ENCODE assay signal across 8 mouse cellular contexts in the genomic region with DNA sequence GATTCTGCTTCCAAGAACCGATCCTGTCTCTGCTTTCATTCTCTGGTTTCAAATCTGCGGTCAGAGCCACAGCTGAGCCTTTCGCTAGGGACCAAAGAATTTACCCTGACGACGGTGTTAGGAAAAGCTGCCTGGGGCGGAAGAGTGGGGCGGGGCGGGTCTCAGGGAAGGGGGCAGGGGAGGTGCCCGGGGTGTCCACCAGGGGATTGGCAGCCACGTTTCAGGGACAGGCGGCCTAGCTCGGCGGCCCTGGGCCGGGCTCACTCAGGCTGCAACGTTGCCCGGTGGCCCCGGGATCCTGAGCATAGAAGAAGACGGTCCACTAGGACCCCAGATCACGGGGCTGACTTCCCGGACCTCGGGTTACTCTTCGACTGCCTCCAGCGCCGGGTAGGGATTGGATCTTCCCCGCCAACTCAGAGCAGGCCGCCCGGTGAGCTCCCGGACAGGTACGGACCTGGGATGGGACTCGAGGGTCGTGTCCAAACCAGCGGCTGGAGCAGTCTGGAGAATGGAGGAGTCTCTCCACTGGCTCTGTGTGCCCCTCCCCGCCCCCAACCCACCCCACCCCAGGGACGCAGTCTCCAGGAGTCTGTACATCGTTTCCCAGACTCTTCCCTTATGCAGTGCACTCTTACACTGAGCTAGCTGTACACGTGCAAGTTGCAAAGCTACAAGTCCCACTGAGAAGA. TPM values are rescaled to one million over a fixed set of nuclear protein-coding genes. Genes with fewer than 3 reads are reported as not detected.
DNase-seq lines count a peak whose midpoint lies in the region; ATAC-seq and TF ChIP-seq lines count a peak whose summit lies in the region.

TSS of gene Fbxo17 (plus strand) at position 215 of the 692 bp plus-strand sequence.

- H3K27me3 ChIP-seq in forebrain, embryonic 10.5 days (ENCODE audit: poor library complexity, severe bottlenecking): peaks cover 14% of the 10 kb centered on the region
- H3K27me3 ChIP-seq in limb, embryonic 12.5 days: no peaks in the 10 kb centered on the region
- peaks cover 7% of the 10 kb centered on the region; the same call in 1 of the 2 replicates for H3K27me3 ChIP-seq in midbrain, embryonic 12.5 days
- no peaks in the 10 kb centered on the region for H3K27me3 ChIP-seq in stomach, postnatal 0 days (ENCODE audit: control insufficient read depth, insufficient read depth, low read length)

- no peaks in the 10 kb centered on the region for H3K36me3 ChIP-seq in forebrain, embryonic 10.5 days (replicated peaks)
- no peaks in the 10 kb centered on the region for H3K36me3 ChIP-seq in limb, embryonic 12.5 days
- no peaks in the 10 kb centered on the region for H3K36me3 ChIP-seq in midbrain, embryonic 12.5 days
- H3K36me3 ChIP-seq in stomach, postnatal 0 days (ENCODE audit: control insufficient read depth, insufficient read depth, low read length): no peaks in the 10 kb centered on the region

- DNase-seq in ES-CJ7 (ENCODE audit: low read depth, low spot score): peak; percentile 35
- peak in 1 of 2 experiments; percentile 54 for DNase-seq in adrenal gland, postnatal 4 days (ENCODE audit: low spot score in 2 of 2)
- peak; percentile 75 for DNase-seq in forebrain, embryonic 10.5 days (ENCODE audit: extremely low spot score, low spot score)
- DNase-seq in heart, postnatal 10 days: peak; percentile 54 to 66
- DNase-seq in stomach, postnatal 0 days (ENCODE audit: low spot score): peak; percentile 76
- no peak for DNase-seq in c-Kit-positive CD71-positive TER-119-positive erythroid progenitor cells, embryonic 14.5 days (ENCODE audit: low spot score)

- peak within 1 kb of the TSS; percentile 69 for H3K4me2 ChIP-seq in limb, embryonic 12.5 days
- peak within 1 kb of the TSS; percentile 75 for H3K4me2 ChIP-seq in midbrain, embryonic 12.5 days (replicated peaks)
- peak within 1 kb of the TSS; percentile 78 for H3K4me2 ChIP-seq in stomach, postnatal 0 days (replicated peaks; ENCODE audit: low read depth)

- peak; percentile 44 for TF ChIP-seq CTCF in stomach, postnatal 0 days (IDR thresholded peaks at IDR 0.05; ENCODE audit: low read depth)

- peak; percentile 53 for ATAC-seq in limb, embryonic 12.5 days (ENCODE audit: insufficient number of reproducible peaks, insufficient read depth, low FRiP score, low TSS enrichment, low read depth)
- peak; percentile 80; the same call in 1 of the 2 replicates for ATAC-seq in midbrain, embryonic 12.5 days (ENCODE audit: low FRiP score, low read depth)
- ATAC-seq in stomach, postnatal 0 days (ENCODE audit: low FRiP score, low TSS enrichment): peak; percentile 74

- no peaks in the 10 kb centered on the region for H3K9me3 ChIP-seq in forebrain, embryonic 10.5 days
- H3K9me3 ChIP-seq in limb, embryonic 12.5 days: no peaks in the 10 kb centered on the region
- H3K9me3 ChIP-seq in midbrain, embryonic 12.5 days: no peaks in the 10 kb centered on the region
- no peaks in the 10 kb centered on the region for H3K9me3 ChIP-seq in stomach, postnatal 0 days (ENCODE audit: control insufficient read depth, low read length)

- peak within 1 kb of the TSS; percentile 84 for H3K27ac ChIP-seq in forebrain, embryonic 10.5 days
- H3K27ac ChIP-seq in limb, embryonic 12.5 days: peak within 1 kb of the TSS; percentile 78
- no peak within 1 kb of the TSS for H3K27ac ChIP-seq in midbrain, embryonic 12.5 days (replicated peaks)
- H3K27ac ChIP-seq in stomach, postnatal 0 days (replicated peaks): peak within 1 kb of the TSS; percentile 70

- no peak for TF ChIP-seq EP300 in stomach, postnatal 0 days (optimal IDR thresholded peaks at IDR 0.05)

- peak within 1 kb of the TSS; percentile 76 for H3K9ac ChIP-seq in limb, embryonic 12.5 days (replicated peaks)
- peak within 1 kb of the TSS; percentile 61; the same call in 1 of the 2 replicates for H3K9ac ChIP-seq in midbrain, embryonic 12.5 days (replicated peaks)
- H3K9ac ChIP-seq in stomach, postnatal 0 days (ENCODE audit: low read length): peak within 1 kb of the TSS; percentile 70

- intact Hi-C loops in heart, postnatal 10 days (cut with DNase I): no loop called here

- H3K4me1 ChIP-seq in forebrain, embryonic 10.5 days: peaks cover 24% of the 10 kb centered on the region
- peaks cover 31% of the 10 kb centered on the region for H3K4me1 ChIP-seq in limb, embryonic 12.5 days (replicated peaks)
- H3K4me1 ChIP-seq in midbrain, embryonic 12.5 days: peaks cover 8% of the 10 kb centered on the region; the same call in 1 of the 2 replicates
- no peaks in the 10 kb centered on the region for H3K4me1 ChIP-seq in stomach, postnatal 0 days (replicated peaks; ENCODE audit: control insufficient read depth, insufficient read depth)

- 2% methylated on average over 36 of the region's 36 CpGs for WGBS in forebrain, embryonic 10.5 days
- WGBS in limb, embryonic 12.5 days: 2% methylated on average over 36 of the region's 36 CpGs
- WGBS in midbrain, embryonic 12.5 days: 2% methylated on average over 36 of the region's 36 CpGs
- 2% methylated on average over 35 of the region's 36 CpGs for WGBS in stomach, postnatal 0 days

- peak within 1 kb of the TSS; percentile 63 for H3K4me3 ChIP-seq in forebrain, embryonic 10.5 days
- H3K4me3 ChIP-seq in limb, embryonic 12.5 days (replicated peaks): peak within 1 kb of the TSS; percentile 55
- H3K4me3 ChIP-seq in midbrain, embryonic 12.5 days: peak within 1 kb of the TSS; percentile 45
- peak within 1 kb of the TSS; percentile 46 for H3K4me3 ChIP-seq in stomach, postnatal 0 days (ENCODE audit: low read depth, low read length)

RNA-seq across cellular contexts. Expression of gene Fbxo17, which starts in this region (rescaled TPM):
- 10 to 100 TPM; 10.1 to 10.6 TPM for total RNA-seq in adrenal gland, postnatal 4 days (2021)
- 10.7 and 13.9 TPM in 2 replicates for polyA plus RNA-seq in forebrain, embryonic 10.5 days (2016; fragmentation: Nextera tagmentation; extraction: Ambion mirVana)
- total RNA-seq in heart, postnatal 10 days (2021): 1 to 10 TPM; 1.4 to 1.9 TPM
- 24.0 TPM in 2 replicates for polyA plus RNA-seq in limb, embryonic 12.5 days (2016; fragmentation: Nextera tagmentation; extraction: Ambion mirVana)
- 6.7 and 7.2 TPM in 2 replicates for polyA plus RNA-seq in midbrain, embryonic 12.5 days (2016; fragmentation: Nextera tagmentation; extraction: Ambion mirVana)
- 5.6 and 6.1 TPM in 2 replicates for polyA plus RNA-seq in stomach, postnatal 0 days (2015; fragmentation: Nextera tagmentation; extraction: Ambion mirVana)
